Mouse (Mus musculus) large intestine, adult 2 months (tissue): ENCODE results near the gene Taf10. TPM values are rescaled to one million over a fixed set of nuclear protein-coding genes. Genes with fewer than 3 reads are reported as not detected.

Experiments used
- DNase-seq: peaks from one replicate; pipeline ENCODE4 v3.0.0-alpha.2; 2012; ENCODE audit warnings: low read depth, low spot score
- WGBS: fragments of 180-500 bp; shearing (Covaris S2); methylation state at CpG from one replicate; pipeline ENCODE4 v1.1.7; 2018; 5-methylcytosine and 5-hydroxymethylcytosine counted together
- polyA plus RNA-seq: library from polyadenylated mRNA; depleted of rRNA; stranded (reverse); fragments of >200 nt; gene quantifications from 2 replicates; pipeline ENCODE4 v1.2.3, GENCODE M21; 2012; rRNA removed

The Taf10 gene
- polyA plus RNA-seq, 1 experiment = 435 TPM

- WGBS = 70% methylated on average over 6 of the region's 6 CpGs
- no peak for DNase-seq
Observed at GRCm38 (mm10) chr7:105728701-105729428, 15.3 kb downstream of the Taf10 start.

GRCm38 (mm10) chr7:105726980-105727325 lies 17.2 kb downstream of the Taf10 start:
- WGBS = 92% methylated on average over 4 of the region's 4 CpGs
- no peak for DNase-seq

DNA sequence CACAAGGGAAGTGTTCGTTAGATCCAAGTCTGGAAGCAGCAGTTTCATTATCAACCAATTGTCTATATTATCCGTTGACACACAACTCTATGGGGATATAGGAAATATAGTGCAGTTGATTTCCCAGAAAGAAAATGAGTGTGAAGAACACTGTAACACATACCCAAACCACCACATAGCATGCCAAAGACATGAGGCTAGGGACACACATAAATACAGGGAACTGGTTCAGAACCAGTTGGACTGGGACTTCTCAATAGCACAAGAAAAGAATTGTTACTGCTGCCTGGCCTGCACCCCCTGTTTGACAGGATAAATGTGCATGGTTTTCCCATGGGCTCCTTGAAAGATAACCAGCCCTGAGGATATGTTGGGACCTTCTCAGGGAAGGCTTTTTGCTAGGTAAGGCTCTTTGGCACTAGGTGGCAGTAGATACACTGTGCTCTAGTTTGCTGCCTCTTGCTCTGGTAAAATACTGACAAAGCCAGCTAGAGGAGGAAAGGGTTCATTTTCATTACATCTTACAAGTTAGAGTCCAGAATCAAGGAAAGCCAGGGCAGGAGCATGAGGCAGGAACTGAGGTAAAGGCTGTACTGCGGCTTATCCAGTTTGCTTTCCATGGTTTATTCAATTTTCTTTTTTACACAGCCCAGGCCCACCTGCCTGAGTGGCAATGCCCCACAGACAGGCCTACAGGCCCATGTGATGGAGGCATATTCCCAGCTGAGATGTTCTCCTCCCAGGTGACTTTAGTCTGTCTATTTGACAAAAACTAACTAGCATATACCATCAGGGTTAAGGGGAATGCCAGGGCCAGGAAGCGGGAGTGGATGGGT lies 17.8 kb downstream of the Taf10 start:
- no peak for DNase-seq
- 75% methylated on average over 4 of the region's 4 CpGs for WGBS

GRCm38 (mm10) chr7:105721916-105722315 lies 22.2 kb downstream of the Taf10 start:
- 56% methylated on average over 2 of the region's 2 CpGs for WGBS
- DNase-seq = no peak

GRCm38 (mm10) chr7:105715366-105715765 lies 28.8 kb downstream of the Taf10 start:
- no peak for DNase-seq
- 64% methylated on average over 3 of the region's 3 CpGs for WGBS

DNA sequence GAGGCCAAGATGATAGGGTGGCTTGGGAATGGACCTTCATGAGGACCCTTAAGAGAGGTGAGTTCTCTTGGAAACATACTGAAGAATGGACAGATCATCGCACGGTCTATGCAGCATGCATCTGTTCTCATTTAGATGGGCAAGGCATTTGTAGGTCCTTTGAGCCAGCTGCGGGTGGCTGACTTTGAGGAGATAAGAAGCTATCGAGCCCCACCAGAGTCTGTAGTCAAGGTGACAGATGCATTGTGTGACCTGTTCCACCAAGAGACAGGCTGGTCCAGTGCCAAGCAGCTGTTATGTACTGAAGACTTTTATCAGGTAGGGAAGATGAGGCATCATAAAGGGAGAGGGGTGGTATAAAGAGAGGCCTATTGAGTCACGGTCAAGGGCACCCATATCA lies 35.4 kb downstream of the Taf10 start:
- WGBS = 87% methylated on average over 5 of the region's 5 CpGs

DNA sequence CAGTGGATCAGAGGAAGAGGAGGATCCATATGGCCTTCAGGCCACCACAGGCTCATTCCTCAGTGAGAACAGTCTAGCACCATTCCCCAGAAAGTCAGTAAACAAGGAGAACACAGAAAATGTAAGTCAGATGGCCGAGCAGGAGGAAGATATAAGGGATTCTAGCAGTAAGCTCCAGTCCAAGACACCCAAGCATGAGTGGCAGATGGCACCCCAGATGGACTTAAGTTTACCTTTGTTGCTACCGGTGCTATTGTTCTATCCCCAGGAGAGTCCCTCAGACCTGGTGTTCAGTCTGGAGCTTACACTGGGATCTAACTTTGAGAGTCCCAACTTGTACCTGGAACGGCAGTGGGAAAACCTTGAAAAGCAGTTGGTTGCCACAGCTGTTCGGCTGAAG lies 40.3 kb downstream of the Taf10 start:
- DNase-seq = no peak
- 88% methylated on average over 4 of the region's 4 CpGs for WGBS

More for the DNA sequence above, 35.4 kb downstream of the Taf10 start:
- no peak for DNase-seq

DNA sequence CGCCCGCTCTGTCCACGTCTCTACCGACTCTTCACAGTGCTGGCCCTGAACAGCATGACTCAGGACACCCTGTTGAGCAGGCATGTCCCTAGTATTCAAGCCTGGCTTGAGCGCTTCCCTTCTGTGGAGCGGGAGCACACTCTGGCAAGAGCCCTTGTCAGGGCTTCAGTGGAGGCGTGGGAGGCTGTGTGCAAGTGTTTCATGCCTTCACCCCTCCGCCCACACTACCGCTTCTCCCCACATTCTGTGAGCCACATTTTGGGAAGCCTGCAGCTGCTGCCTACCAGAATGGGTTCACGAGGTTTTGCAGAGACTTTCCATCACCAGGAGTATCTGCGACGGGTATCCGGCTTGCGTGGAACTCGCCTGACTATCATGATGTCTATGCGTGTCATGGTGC lies 41.0 kb downstream of the Taf10 start:
- WGBS = 88% methylated on average over 16 of the region's 16 CpGs
- no peak for DNase-seq

DNA sequence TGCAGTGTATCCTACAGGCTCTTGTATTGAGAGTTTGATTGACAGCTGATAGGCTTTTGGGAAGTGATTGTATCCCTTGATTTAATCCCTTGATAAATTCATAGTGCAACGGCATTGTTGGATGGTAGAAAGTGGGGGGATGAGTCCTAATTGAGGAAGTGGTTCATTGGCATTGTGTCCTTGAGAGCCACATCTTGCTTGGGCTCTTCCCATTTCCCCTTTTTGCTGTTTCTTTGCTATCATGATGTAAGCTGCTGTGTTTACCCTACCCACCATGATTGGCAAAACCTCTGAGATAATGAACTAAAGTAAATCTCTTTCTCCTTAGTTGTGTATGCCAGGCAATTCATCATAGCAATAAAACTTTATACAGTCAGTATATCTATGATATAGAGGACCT lies 53.3 kb downstream of the Taf10 start:
- 43% methylated on average over 1 of the region's 1 CpGs for WGBS
- DNase-seq = no peak

Other genes starting within 250 kb of the Taf10 start
- gene Smpd1, start 190.0 kb downstream of the Taf10 start, polyA plus RNA-seq = 16.0 and 17.8 TPM in 2 replicates
- 12.1 and 15.8 TPM in 2 replicates for gene Apbb1, start 162.7 kb downstream of the Taf10 start, polyA plus RNA-seq
- gene Hpx, start 144.2 kb downstream of the Taf10 start, polyA plus RNA-seq = 0.40 and 0.49 TPM in 2 replicates
- gene Trim3, start 110.8 kb downstream of the Taf10 start, polyA plus RNA-seq = 11.5 and 18.2 TPM in 2 replicates
- 122 and 132 TPM in 2 replicates for gene Timm10b, start 104.3 kb downstream of the Taf10 start, polyA plus RNA-seq
- gene Arfip2, start 103.9 kb downstream of the Taf10 start, polyA plus RNA-seq = 50.9 and 58.5 TPM in 2 replicates
- gene Gm45799, start 103.8 kb downstream of the Taf10 start, polyA plus RNA-seq = 235 and 264 TPM in 2 replicates
- gene Dnhd1, start 93.5 kb downstream of the Taf10 start, polyA plus RNA-seq = 1.1 and 1.5 TPM in 2 replicates
- gene Ilk, start 7.8 kb downstream of the Taf10 start, polyA plus RNA-seq = 90.7 and 95.6 TPM in 2 replicates
- gene Rrp8, start 7.0 kb downstream of the Taf10 start, polyA plus RNA-seq = 5.2 and 5.7 TPM in 2 replicates
- gene Tpp1, start 7.9 kb upstream of the Taf10 start, polyA plus RNA-seq = 47.6 and 65.6 TPM in 2 replicates
- gene Dchs1, start 43.3 kb upstream of the Taf10 start, polyA plus RNA-seq = 2.0 and 3.6 TPM in 2 replicates
- 164 and 166 TPM in 2 replicates for gene Mrpl17, start 66.7 kb upstream of the Taf10 start, polyA plus RNA-seq
- gene Gm4070, start 209.6 kb upstream of the Taf10 start, polyA plus RNA-seq = 1.4 and 2.9 TPM in 2 replicates